Mouse (Mus musculus) common myeloid progenitor, adult 5-6 weeks (primary cell): ENCODE results near the gene Tpbgl. TPM values are rescaled to one million over a fixed set of nuclear protein-coding genes. Genes with fewer than 3 reads are reported as not detected.

Source experiments
- ATAC-seq: replicated peaks from 2 replicates; pipeline ENCODE4 v1.8.0; 2016; ENCODE audit warnings: low read depth, mild to moderate bottlenecking, moderate TSS enrichment, inconsistent platforms; ENCODE audit not compliant: poor library complexity, severe bottlenecking
- total RNA-seq: library from RNA; stranded (forward); fragments of 200-1000, 187-1606 nt; gene quantifications from 2 replicates; pipeline ENCODE4 v1.2.3, GENCODE M21; 2017

The Tpbgl gene
- total RNA-seq, 1 experiment from 2014 or later, result not detected

DNA sequence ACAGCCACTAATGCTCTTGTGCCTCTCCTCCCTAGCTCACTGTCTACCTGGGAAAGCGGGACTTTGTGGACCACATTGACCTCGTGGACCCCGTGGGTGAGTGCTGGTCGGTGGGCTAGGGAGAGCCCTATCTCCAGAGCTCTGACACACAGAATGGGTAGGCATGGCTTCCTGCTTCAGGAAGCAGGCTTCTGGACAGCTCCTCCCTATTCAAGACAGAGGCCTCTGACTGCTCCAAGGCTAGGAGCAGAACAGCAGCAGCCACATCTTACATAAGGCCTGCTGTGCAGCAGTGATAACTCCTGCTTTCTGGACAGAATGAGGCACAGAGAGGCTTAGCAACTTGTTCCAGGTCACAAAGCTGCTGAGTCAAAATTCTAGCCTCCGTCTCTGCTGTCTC lies 43.3 kb downstream of the Tpbgl start:
- no peak for ATAC-seq

DNA sequence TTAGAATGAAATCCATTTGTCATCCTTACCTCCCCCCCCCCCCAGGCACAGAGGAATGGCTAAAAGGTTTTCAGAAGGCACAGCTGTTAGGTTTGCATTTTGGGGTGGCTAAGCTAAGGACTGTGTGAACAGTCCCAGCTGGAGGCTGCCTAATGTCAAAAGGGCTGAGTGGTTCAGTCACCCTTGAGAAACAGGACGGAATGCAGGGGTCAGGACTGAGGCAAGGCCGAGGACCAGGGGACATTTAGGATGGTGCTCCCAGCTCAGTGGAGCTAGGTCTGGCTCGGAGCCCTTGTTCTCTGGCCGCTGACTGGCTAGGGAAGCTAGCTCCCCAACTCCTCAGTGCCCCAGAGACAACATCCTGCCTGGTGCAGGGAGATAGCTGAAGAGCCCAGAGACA lies 44.0 kb downstream of the Tpbgl start:
- ATAC-seq, result no peak

DNA sequence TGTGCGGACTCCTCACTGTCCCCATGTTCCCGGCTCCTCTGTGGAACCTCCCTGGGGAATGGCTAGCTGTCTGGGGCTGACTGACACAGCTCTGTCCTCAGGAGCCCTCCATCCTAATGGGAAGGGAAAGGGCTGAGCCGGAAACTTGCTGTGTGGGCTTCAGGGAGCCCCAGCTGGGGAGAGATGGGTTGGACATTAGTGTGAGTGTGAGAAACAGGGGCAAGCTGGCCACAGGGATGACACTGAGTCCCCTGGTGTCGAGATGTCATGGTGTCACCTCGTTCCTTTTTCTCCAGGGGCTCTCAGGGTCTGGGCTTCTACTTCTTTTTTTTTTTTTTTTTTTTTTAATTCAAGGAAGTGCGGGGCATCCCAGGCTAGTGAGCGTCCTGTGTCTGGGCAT lies 44.6 kb downstream of the Tpbgl start:
- ATAC-seq, result no peak

DNA sequence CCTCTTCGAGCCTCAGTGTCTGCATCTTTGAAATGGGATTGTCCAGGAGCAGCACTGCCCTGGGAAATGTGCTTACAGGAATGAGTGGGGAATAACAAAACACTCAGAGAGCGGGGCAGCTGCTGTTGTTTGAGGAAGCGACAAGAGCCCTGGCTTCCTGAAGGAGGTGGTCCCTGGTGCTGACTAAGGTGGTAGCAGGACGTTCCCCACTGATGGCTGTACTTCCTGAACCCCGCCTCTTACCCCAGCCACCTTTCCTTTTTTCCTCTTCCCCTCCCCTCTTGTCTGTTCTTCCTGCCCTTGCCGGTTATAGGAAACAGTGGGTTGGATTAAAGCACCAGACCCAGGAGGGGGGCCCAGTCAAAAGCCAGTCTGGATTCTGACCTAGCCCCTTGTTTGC lies 46.7 kb downstream of the Tpbgl start:
- ATAC-seq, result peak; percentile 81

DNA sequence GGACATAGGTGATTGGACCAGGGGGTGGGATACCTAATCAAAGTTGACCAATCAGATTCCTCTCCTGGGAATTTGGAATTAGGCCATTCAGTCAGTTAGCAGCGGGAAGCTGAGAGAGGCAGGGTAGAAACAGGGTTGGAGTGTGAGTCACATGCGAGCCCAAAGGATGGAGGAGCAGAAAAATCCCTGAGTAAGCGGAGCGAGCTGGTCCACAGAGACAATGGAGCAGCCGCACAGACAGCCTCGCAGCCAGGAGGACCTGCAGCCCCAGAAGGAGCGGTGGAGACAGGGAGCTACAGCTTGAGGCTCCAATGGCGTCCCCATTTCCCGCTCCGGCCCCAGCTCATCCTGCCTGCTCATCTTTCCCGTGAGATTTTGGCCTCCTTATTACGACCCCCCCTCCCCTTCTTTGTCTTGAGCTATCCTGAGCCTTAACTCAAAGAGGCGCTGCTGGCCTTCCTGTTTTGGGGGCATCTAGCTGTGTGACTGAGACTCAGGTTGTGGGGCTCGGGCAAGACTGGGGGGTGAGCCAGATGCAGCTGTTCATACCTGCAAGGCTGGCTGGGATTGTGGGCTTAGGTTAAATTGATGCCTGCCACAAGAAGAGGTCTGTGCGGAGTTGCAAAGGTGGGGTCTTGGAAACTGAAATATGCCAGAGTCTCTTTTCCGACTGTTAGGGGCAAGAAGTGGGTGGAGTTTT lies 47.3 kb downstream of the Tpbgl start:
- ATAC-seq, result 0 out of 2 replicates have a peak, but pooled peaks have one; percentile 6

DNA sequence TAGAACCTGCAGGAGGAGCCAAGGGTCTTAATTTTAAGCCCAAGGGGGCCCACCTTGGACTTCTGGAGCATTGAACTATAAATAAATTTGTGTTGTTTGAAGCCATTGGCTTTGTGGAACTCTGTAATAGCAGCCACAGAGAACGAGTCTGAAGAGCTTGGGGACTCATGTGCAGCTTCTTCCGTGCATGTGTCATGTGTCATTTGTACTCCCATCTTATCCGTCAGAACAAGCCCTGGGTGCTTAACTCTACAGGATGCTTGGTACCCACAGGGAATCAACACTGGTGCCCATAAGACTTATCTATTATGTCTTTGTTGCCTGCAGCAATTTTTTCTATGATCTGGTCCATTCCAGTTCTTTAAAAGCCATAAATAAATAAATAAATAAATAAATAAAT lies 48.7 kb downstream of the Tpbgl start:
- ATAC-seq, result no peak

Other genes starting within 250 kb of the Tpbgl start
- gene Gdpd5, start 245.7 kb downstream of the Tpbgl start, total RNA-seq, result not detected in 2 replicates
- gene Klhl35, start 161.1 kb downstream of the Tpbgl start, total RNA-seq, result not detected in 2 replicates
- 1,801 and 2,134 TPM in 2 replicates for gene Rps3, start 143.4 kb downstream of the Tpbgl start, total RNA-seq
- 45.4 and 48.7 TPM in 2 replicates for gene Arrb1, start 91.6 kb downstream of the Tpbgl start, total RNA-seq
- 0.09 and 0.53 TPM in 2 replicates for gene Slco2b1, start 84.2 kb upstream of the Tpbgl start, total RNA-seq
- gene Olfr520, start 103.2 kb upstream of the Tpbgl start, total RNA-seq, result not detected in 2 replicates
- not detected in 2 replicates for gene Olfr521, start 136.4 kb upstream of the Tpbgl start, total RNA-seq
- 4.9 and 5.0 TPM in 2 replicates for gene Neu3, start 201.3 kb upstream of the Tpbgl start, total RNA-seq
- gene Xrra1, start 232.0 kb upstream of the Tpbgl start, total RNA-seq, result not detected in 2 replicates
- 169 and 183 TPM in 2 replicates for gene Spcs2, start 236.4 kb upstream of the Tpbgl start, total RNA-seq